Mouse (Mus musculus) spleen, postnatal 4 days (tissue): ENCODE data around the gene Stx4a.
A peak's percentile ranks its signal among the peaks of the same experiment; 100 is the strongest.
"Not testable (repeated sequence)": the region's sequence is repeated elsewhere in the genome, so short reads cannot be mapped to it uniquely, and the experiment has no call there.

Source experiments
- DNase-seq, 2 experiments: peaks; one replicate each; pipeline ENCODE4 v3.0.0; 2022; ENCODE audit warnings: low spot score in 2 of 2

Gene Stx4a

DNA sequence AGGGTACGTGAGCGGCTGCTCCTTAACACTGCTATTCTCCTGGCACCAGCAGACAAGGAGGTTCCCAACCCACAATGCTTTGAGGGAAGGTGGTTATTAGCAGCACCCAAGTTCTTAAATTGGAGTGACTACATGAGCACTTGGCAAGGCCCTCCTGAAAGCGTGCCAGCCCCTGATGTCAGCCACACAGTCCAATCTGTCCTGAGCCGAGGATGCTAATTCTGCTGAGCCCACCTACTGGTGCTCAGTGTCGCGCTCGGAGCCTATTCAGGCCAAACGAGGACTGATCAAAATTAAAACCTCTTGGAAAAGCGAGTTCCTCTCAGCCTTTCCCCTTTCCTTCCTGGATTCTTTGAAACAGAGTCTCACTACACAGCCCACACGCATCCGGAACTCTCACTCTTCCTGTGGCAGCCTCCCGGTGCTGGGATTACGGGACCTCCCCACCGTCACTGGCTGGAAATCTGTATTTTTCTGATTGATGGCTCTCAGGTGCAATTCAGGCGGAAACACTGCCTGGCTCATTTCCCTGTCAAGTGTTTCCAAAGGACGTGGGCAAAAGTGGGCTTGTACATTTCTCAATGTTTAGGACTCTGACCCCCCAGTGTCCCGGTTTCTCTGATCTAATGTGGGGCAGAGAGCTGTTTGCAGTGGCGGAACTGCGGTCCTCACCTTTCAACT, 9.7 kb upstream of the Stx4a start:
- no peak for DNase-seq

DNA sequence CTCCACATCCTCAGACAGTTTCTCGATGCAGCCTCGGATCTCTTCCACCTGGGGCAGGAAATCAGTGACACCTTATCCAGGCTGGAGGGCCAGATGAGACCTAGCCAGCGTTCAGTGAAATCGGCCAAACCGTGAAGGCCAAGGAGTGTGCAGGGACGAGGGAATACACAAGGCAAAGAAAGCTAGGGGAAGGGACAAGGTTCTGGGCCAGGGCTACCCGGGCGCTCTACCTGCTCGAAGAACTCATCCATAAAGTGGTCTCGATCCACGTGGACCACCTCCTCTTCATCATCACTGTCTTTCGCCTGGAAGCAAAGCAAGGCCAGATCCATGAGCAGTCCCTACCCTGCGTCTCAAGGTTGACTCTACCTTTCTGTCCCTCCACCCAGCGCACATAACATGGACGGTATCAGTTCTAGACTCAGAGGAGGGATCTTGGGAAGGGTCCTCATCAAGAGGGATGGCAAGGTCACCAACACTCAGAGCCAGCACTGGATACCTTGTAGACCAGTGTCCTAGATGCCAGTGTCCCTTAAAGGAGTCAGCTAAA, 8.9 kb upstream of the Stx4a start:
- no peak for DNase-seq

DNA sequence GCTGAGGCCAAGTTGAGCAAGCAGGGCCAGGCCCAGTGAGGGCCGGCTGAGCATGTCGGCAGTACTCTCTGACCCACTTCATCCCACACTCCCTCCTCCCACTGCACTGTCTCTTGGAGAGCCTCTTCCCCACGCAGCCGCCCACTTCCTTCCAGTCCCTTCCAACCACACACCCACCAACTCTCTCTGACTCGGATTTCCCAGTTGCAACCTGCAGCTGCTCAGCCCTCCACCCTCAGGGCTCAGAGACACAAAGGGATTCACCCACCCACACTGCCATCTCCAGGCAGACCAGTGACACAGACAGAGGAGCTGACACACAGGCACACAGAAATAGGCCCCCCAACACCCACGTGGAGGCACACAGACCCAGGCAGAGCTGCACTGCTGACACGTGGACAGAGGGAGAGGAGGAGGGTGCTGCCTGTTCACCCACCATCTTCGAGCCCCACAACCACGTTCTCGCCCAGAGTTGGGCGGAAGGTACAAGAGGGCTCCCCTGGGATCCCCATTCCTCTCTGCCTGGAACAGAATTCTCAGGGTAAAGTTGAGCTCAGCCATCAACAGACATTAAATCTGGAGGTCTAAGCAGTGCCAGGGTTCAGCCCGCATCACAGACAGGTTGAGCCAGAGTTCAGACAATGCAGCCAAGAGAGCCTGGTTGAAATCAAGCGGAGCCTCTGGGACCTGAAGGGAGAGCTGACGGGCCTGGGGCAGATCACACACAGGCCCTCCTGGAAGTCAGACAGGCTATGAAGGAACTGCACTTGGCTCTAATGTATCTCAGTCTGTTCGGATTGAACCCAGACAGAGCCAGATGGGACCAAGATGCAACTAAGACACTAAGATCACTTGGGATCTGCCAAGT, 7.9 kb upstream of the Stx4a start:
- DNase-seq: peak in 1 of 2 experiments; percentile 35

DNA sequence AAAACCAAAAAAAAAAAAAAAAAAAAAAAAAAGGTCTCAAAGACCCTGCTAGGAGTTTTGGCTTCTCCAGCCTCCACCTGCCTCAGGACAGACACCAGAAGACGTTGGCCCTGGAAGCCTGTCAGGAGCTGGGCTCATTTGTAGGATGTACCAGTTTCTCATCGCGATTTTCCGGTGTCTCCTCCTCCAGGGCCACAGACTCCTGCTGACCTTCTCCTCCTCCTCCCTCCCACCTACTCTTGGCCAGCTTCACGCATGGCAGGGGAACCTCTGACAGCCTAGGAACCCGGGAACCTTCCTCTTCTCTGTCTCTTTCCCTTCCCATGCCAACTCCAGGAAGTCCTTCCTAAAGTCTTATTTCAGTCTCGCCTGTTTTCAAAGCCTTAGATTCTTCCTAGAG, 7.0 kb upstream of the Stx4a start:
- no peak for DNase-seq

DNA sequence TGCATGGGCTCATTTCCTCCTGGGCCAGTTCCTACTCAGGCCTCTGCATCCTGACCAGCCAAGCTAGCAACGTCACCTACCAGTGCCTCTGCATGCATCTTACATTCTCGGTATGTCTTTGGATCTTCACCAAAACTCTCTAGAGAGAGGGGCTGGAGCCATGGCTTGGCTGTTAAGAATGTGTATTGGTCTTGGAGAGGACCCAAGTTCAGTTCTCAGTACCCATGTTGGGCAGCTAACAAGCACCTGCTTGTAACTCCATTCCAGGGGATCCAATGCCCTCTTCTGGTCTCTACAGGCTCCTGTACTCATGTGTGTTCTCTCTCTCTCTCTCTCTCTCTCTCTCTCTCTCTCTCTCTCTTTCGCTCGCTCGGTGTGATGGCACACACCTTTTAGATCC, 6.3 kb upstream of the Stx4a start:
- DNase-seq: no peak

DNA sequence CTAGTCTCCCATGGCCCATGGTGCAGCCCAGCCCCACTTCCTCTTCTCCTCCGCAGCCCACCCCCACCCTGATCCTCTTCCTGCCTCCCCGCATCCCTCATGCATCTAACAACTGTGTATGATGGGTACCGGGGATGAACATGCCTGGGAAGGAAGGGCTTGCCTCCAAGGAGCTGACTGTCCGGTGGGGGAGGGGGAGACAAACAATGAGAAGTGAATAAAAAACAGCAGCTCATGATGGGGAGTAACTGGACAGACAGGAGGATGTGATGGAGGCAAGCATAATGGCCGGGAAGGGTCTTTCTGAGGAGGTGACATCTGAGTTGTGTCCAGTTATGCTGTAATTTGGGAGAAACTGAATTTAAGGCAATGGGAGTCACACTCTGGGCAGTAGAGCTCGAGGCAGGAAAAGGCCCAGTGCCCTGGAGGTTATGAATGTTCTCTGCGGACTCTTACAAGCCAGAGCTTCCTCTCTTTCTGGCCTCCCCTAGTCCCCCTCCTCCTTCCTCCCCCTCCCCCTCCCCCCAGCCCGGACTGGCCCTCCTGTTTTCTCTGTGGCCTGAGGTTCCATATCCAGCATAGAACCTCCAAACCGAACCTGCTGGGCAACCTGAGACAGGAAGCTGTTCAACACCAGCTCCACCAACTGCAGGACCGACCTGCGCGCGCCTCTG, 3.1 kb upstream of the Stx4a start:
- DNase-seq: no peak

DNA sequence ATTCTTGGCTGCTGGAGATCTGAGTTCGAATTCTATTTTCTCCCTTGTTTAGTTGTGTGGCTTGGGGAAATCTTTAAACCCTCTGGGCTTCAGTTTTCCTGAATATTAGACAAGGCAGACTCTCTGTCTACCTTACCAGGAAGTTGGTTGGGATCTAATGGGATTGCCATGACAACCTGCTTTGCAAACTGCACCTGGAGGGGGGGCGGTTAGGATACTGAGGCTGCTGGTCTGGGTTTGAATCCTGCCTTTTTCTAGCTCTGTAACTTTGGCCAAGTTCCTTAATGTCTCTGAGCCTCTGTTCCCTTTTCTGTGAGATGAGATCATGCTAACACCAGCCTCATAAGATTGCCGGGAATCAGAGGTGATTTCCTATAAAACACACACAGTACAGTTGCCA, 1.6 kb upstream of the Stx4a start:
- no peak for DNase-seq

DNA sequence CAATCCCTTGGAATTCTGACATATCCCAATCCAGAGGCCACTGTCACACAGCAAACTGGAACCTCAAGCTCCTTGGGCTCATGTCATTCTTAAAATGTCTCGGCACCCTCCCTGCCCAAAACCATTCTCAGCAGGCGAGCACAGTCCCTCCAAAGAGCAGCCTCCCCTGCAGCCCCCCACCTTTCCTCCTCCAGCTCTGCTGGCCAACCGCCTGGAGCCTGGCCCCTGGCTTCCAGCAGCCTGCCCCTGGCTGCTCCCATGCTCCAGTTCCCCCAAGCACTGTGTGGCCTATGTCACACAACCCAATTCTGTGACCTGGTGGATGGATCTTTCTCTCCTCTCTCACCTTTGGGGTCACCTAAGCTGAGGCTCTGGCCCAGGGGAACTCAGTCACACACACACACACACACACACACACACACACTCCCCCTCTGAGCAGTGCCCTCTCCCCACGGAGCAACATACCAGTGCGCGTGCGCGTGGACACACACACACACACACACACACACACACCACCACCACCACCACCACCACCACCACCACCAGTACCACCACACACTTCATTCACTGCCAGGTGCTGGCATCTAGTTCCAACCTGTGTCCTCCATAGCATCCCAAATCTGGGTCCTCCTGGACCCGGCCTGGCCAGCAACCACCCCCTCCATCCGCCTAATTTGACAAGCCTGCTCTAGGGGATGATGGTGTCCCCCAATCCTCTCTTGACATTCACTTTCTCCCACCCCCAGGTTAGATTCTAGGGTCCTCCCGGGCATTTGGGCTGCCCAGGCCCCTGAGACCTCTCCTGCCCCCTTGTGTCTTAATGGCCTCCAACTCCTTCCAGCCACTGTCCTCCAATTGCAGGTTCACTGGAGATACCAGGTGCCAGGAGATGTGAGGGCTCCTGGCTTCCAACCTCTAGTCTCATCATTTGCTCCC, 590 bp upstream of the Stx4a start:
- no peak for DNase-seq

DNA sequence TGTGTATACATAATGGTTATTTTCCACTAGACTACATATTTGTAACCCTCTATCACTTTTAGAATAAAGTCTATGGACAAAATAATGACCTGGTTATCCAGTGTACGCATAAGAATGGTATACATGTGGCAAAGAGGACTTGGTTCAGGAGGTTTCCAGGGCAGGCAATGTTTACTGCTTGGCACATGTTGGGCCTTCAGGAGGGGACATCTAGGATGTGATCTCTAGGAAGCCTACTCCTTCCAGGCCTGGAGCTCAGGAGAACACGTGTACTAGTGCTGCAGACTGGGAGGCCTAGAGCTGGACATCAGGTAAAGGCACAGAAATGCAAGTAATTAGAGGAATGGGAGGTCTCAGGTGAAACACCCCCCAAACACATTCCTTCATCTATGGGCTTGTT, 11.5 kb downstream of the Stx4a start:
- DNase-seq: no peak

DNA sequence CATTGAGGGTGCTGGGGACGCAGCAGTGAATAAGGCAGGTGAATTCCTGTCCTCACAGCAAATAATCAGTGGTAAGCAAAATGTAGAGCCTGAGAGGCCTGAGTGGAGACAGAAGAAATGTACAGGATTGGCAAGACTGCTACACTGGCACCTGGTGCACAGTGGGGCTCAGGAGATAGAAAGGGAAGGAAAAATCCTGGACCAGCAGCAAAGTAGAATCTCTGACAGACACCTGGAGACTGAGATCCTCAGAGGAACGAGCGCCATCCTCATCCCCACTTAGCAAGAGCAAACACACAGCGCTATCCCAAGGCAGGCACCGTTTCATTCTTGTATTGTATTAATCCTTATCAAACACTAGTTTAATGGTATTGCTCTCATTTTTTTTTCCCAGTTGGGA, 13.4 kb downstream of the Stx4a start:
- DNase-seq: no peak

DNA sequence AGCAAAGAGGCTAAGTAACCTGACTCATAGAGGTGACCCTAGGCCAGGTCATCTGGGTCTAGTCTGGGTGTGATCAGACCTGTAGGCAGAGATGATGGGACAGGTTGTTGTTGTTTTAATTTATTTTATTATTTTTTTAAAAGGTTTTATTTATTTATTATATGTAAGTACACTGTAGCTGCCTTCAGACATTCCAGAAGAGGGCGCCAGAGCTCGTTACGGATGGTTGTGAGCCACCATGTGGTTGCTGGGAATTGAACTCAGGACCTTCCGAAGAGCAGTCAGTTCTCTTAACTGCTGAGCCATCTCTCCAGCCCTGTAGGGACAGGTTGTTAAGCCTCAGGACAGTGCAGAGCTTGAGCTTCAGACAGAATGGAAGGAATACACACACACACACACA, 13.8 kb downstream of the Stx4a start:
- not testable (repeated sequence) for DNase-seq

DNA sequence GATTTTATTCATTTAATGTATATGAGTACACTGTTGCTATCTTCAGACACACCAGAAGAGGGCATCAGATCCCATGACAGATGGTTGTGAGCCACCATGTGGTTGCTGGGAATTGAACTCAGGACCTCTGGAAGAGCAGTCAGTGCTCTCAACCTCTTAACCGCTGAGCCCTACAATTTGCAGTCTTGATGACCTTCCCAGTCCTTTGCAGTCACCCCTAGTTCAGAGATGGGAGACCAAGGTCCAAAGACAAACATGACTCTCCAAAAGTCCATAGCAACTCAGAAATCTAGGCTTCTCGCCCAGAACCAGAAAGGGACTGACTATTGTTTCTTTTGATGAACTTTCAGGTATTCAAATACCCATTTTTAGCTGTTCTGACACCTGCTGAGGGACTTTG, 15.9 kb downstream of the Stx4a start:
- not testable (repeated sequence) for DNase-seq

DNA sequence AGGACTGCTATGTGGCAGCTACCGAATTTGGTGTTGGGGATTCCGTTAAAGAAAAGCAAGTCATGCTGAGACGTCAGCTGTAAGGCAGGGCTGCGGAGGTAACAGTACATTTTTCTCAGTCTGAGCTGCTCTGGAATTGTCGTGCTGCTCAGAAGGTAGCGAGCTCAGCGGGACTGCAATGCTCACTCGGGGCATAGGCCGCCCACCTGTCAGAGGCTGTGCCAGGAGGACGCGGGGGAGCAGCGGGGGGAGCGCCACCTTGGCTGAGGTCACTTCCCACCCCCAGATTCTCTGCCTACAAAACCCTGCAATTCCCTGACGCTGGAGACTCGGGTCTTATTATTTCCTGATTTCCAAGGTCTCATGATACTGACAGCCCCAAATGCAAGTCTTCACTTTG, 16.8 kb downstream of the Stx4a start:
- DNase-seq: peak; percentile 48 to 78

DNA sequence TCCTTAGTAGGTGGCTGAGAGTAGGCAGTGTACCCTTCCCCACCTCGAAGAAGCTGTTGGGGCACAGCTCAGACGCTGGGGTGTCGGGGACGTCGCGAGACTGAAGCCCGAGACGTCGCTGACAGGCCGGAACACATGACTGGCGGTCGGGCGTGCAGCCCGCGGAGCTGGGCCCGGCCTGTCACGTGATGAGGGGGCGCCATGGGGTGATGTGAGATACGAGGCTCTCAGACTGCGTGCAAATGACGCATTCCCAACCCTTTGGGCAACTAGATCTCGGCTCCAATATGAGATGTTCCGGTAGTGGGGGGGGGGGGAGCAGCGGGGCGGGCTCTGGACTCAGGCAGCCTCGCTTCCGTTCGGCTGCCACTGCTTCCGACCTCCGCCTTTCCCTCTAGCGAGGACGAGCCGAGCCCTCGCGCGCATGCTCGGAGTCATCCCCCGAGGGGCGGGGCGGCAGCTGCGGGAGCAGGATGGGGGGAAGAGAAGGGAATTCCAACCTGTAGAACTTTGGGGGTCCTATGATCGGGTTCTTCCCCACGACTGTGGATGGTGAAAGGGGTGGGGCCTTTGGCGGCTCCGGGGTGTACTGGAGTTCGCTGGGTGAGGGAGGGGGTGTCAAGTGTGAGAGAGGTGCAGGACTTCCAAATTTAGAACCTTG, 17.4 kb downstream of the Stx4a start:
- peak; percentile 87 to 93 for DNase-seq

DNA sequence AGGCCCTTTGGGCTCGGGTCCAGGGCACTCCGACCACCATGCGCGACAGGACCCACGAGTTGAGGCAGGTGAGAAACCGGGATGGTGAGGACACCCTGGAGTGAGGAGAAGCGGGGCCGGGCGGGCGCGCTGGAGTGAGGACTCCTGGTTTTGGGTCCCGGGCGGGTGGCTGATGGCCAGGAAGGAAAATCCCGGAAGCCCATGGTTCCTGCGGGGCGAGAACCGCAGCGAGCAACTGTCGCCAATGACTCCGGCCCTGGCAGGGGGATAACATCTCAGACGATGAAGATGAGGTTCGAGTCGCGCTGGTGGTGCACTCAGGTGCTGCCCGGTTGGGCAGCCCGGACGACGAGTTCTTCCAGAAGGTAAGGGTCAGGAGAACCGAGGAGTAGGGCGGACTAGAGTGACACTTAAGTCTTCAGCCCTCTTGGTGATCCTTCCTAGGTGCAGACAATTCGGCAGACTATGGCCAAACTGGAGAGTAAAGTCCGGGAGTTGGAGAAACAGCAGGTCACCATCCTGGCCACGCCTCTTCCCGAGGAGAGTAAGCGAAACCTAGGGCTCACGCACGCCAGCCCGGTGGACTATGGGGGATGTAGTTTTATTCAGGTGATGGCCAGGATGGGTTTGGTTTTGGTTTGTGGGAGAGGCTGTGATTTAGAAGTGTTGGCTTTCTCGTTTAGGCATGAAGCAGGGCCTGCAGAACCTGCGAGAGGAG, 18.1 kb downstream of the Stx4a start:
- DNase-seq: peak; percentile 76 to 88

DNA sequence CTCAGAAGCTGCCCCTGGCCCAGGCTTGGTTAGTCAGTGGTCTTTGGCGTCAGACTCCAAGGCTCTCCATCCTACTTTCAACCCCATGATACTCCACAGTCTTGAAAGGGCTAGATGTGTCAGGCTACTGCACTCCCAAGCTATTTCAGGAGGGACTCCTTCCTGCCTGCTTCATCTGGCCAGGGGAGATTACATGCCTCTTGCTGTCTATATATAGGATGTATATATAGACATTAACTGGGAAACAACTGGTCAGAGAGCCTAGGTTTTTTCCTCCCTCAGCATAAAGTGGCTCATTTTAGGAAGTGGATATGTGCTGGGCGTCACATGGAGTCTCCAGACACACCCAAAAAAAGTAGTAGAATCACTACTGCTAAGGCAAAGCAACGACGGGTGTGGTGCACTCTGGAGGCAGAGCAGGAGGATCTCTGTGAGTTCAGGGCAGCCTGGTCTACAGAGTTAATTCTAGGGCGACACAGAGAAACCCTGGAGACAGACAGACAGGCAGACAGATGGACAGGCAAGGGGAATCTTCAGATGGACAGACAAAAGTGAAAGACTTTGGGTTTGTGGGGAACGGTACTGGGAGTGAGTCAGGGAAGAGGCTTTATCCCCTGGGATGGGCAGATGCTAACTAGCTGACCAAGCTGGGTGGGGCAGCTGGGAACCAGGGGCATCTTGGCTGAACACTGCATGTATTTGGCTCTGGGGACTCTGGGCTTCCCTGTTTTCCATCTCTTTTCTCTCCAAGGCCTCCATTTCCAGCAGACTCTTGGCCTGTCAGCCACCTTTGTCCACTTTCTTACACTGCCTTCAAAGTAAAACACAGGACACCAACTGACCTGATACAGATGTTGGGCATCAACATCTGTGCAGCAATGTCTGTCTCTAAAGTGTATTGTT, 26.1 kb downstream of the Stx4a start:
- DNase-seq: no peak

DNA sequence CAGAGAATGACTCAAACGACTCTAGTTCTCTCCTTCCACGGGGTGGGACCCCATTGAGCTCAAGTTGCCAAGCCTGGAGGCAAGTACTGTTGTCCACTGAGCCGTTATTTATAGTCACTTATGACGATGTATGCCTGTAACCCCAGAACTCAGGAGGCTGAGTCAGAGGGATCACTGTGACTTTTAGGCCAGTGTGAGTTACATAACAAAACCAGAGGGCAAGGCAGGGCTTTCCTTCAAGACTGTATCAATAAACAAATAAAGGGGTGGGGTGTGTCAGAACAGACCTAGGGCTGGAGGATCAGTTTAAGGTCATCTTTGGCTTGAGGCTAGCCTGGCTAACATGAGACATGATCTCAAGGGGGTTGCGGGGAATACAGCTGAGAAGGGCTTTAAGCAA, 26.8 kb downstream of the Stx4a start:
- DNase-seq: no peak

DNA sequence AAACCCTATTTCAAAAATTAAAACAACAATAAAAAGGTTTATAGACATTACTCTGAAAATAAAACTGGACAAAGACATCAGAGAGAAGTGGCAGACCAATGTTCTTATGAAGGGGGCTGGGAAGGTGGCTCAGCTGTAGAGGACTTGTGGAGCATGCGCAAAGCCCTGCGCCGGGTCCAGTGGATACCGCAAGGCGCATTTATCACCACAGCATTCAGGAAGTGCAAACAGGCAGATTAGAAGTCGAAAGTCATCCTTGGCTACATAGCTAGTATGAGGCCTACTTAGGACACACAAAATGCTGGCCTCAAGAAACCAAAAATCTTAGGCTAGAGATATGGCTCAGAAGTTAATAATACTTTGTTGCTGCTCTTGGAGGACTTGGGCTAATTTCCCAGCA, 34.2 kb downstream of the Stx4a start:
- no peak for DNase-seq

DNA sequence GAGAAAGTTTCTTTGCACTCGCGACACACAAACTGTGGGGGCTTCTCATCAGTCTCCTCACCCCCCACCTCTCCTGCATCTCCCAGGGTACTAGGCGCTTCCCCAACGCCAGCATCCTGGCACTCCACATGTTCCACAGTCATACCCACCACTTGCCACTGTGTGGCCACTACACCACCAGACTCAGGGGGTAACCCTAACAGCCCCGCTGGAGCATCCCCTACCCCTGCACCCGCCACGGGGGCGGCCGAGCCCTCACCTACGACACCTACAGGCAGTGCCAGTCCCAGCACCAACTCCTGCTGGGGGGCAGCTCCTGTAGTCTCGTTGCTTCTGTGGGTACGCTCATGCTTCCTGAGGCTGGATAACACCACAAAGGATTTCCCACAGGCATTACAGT, 42.3 kb downstream of the Stx4a start:
- no peak for DNase-seq
